ENCODE assay signal across 30 mouse cellular contexts in the genomic region with DNA sequence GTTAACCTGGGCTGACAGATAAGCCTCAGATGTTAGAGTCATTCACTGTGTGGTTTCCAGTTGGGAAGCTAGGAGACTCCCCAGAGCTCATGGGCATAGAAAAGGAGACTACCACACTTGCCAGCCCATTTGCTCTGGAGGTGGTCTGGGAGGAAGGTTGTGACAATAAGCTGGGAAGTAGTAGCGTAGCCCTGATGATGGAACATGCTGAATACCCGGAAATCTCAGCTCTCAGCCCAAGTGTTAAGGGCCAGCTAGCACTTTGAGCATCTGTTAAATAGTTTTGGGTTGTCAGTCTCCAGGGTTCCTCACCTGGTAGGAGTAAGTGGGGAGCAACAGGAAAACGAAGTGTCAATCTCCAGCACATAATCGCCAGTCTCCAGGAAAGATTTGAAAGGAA. TPM values are rescaled to one million over a fixed set of nuclear protein-coding genes. Genes with fewer than 3 reads are reported as not detected.
A peak's percentile ranks its signal among the peaks of the same experiment; 100 is the strongest.
DNase-seq lines count a peak whose midpoint lies in the region; ATAC-seq and TF ChIP-seq lines count a peak whose summit lies in the region.
"Had no signal": no experiment of that assay in that cellular context is flagged by ENCODE, and none has a peak within 500 bp of the region (broad histone marks: within the 10 kb centered on the region; RNA-seq: fewer than 3 reads in every experiment).

No protein-coding gene starts in this region.

- ATAC-seq in heart, embryonic 11.5 days (replicated peaks; ENCODE audit: insufficient number of reproducible peaks, low FRiP score, low TSS enrichment) = no peak
- ATAC-seq in kidney, embryonic 14.5 days (ENCODE audit: low FRiP score, low TSS enrichment) = no peak
- ATAC-seq: activated CD4-positive, CD25-positive, alpha-beta regulatory T cell, adult 4 months; CD4-positive, CD25-positive, alpha-beta regulatory T cell, adult 4 months; forebrain, embryonic 14.5 days; forebrain, embryonic 16.5 days; Patski had no signal

- H3K27me3 ChIP-seq in heart, embryonic 10.5 days (ENCODE audit: insufficient read depth, poor library complexity, severe bottlenecking) = no peaks in the 10 kb centered on the region
- no peaks in the 10 kb centered on the region for H3K27me3 ChIP-seq in heart, embryonic 11.5 days (ENCODE audit: control insufficient read depth, insufficient read depth, low read length)
- H3K27me3 ChIP-seq in kidney, adult 2 months (replicated peaks; ENCODE audit: control insufficient read depth, insufficient read depth, low read length) = no peaks in the 10 kb centered on the region
- H3K27me3 ChIP-seq in kidney, embryonic 14.5 days (ENCODE audit: control insufficient read depth, insufficient read depth, low read length) = no peaks in the 10 kb centered on the region
- H3K27me3 ChIP-seq: CH12.LX; embryonic facial prominence, embryonic 13.5 days; embryonic facial prominence, embryonic 15.5 days; forebrain, embryonic 12.5 days had no signal

- DNase-seq in heart, adult 11 months = peak; percentile 98
- no peak for DNase-seq in heart, embryonic 10.5 days (ENCODE audit: low spot score)
- peak; percentile 40 for DNase-seq in heart, adult 8-10 months (ENCODE audit: low spot score)
- DNase-seq in kidney, adult 2 months = no peak
- DNase-seq: adrenal gland, adult 8-10 months; adrenal gland, postnatal 14 days; adrenal gland, postnatal 36 days; B cell, adult 2 months; cerebellum, adult 11 months; cerebellum, adult 18-20 months; cerebellum, adult 8-10 months; cerebellum, adult 9-11 months; cerebellum, postnatal 14 days; cerebellum, postnatal 36 days; embryo, embryonic 11 days had no signal

- no peak for TF ChIP-seq POLR2A in kidney, adult 2 months (IDR thresholded peaks at IDR 0.05; ENCODE audit: low read depth, low read length)

- no peak overlapping the region for H3K4me2 ChIP-seq in heart, embryonic 11.5 days
- no peak overlapping the region for H3K4me2 ChIP-seq in kidney, embryonic 14.5 days (replicated peaks; ENCODE audit: low read depth, low read length)
- H3K4me2 ChIP-seq: embryonic facial prominence, embryonic 13.5 days; embryonic facial prominence, embryonic 15.5 days; forebrain, embryonic 12.5 days had no signal

- TF ChIP-seq CTCF in kidney, adult 2 months (conservative IDR thresholded peaks at IDR 0.05; ENCODE audit: insufficient read depth, insufficient read length, low read depth, low read length) = no peak

- WGBS in heart, embryonic 10.5 days = 36% methylated on average over 4 of the region's 4 CpGs
- 28% methylated on average over 4 of the region's 4 CpGs for WGBS in heart, embryonic 11.5 days (ENCODE audit: insufficient replicate concordance)
- 69% methylated on average over 4 of the region's 4 CpGs for WGBS in kidney, adult 2 months
- WGBS in kidney, embryonic 14.5 days = 50% methylated on average over 4 of the region's 4 CpGs

- H3K36me3 ChIP-seq in heart, embryonic 10.5 days = no peaks in the 10 kb centered on the region
- H3K36me3 ChIP-seq in heart, embryonic 11.5 days (ENCODE audit: control insufficient read depth, insufficient read depth, low read length) = no peaks in the 10 kb centered on the region
- no peaks in the 10 kb centered on the region for H3K36me3 ChIP-seq in kidney, adult 2 months (ENCODE audit: control insufficient read depth, insufficient read depth, low read length)
- no peaks in the 10 kb centered on the region for H3K36me3 ChIP-seq in kidney, embryonic 14.5 days (ENCODE audit: control insufficient read depth, insufficient read depth, low read length)
- H3K36me3 ChIP-seq: embryonic facial prominence, embryonic 13.5 days; embryonic facial prominence, embryonic 15.5 days; forebrain, embryonic 10.5 days; forebrain, embryonic 12.5 days; G1E had no signal

- no peak overlapping the region for H3K4me3 ChIP-seq in heart, embryonic 10.5 days
- H3K4me3 ChIP-seq in heart, embryonic 11.5 days (ENCODE audit: low read depth, low read length) = no peak overlapping the region
- H3K4me3 ChIP-seq in kidney, adult 2 months (ENCODE audit: insufficient read depth, low read depth, low read length) = no peak overlapping the region
- H3K4me3 ChIP-seq in kidney, embryonic 14.5 days (ENCODE audit: low read length) = no peak overlapping the region
- H3K4me3 ChIP-seq: embryonic facial prominence, embryonic 13.5 days; embryonic facial prominence, embryonic 15.5 days; erythroblast, embryonic 14.5 days; forebrain, embryonic 10.5 days; forebrain, embryonic 12.5 days had no signal

- no peak overlapping the region for H3K27ac ChIP-seq in heart, embryonic 10.5 days
- no peak overlapping the region for H3K27ac ChIP-seq in heart, embryonic 11.5 days (ENCODE audit: low read depth, low read length)
- peak overlapping the region; percentile 22; the same call in 1 of the 2 replicates for H3K27ac ChIP-seq in kidney, adult 2 months (ENCODE audit: insufficient read depth, low read depth, low read length)
- no peak overlapping the region for H3K27ac ChIP-seq in kidney, embryonic 14.5 days (ENCODE audit: low read depth, low read length)
- H3K27ac ChIP-seq: embryonic facial prominence, embryonic 13.5 days; embryonic facial prominence, embryonic 15.5 days; forebrain, embryonic 10.5 days; forebrain, embryonic 12.5 days had no signal

- H3K9me3 ChIP-seq in heart, embryonic 10.5 days = no peaks in the 10 kb centered on the region
- no peaks in the 10 kb centered on the region for H3K9me3 ChIP-seq in heart, embryonic 11.5 days (replicated peaks; ENCODE audit: control insufficient read depth, low read length)
- no peaks in the 10 kb centered on the region for H3K9me3 ChIP-seq in kidney, embryonic 14.5 days (ENCODE audit: control insufficient read depth, low read length)
- H3K9me3 ChIP-seq: embryonic facial prominence, embryonic 13.5 days; embryonic facial prominence, embryonic 15.5 days; forebrain, embryonic 10.5 days; forebrain, embryonic 12.5 days; G1E had no signal

- no peak overlapping the region for H3K9ac ChIP-seq in heart, embryonic 11.5 days (ENCODE audit: low read depth, low read length)
- H3K9ac ChIP-seq in kidney, embryonic 14.5 days (ENCODE audit: low read depth, low read length) = no peak overlapping the region
- H3K9ac ChIP-seq: embryonic facial prominence, embryonic 13.5 days; embryonic facial prominence, embryonic 15.5 days; forebrain, embryonic 12.5 days had no signal

- H3K4me1 ChIP-seq in heart, embryonic 10.5 days = no peaks in the 10 kb centered on the region
- no peaks in the 10 kb centered on the region for H3K4me1 ChIP-seq in heart, embryonic 11.5 days (ENCODE audit: control insufficient read depth, insufficient read depth, low read length)
- H3K4me1 ChIP-seq in kidney, adult 2 months (ENCODE audit: control insufficient read depth, insufficient read depth, low read length) = peaks cover 2% of the 10 kb centered on the region; the same call in 1 of the 2 replicates
- H3K4me1 ChIP-seq in kidney, embryonic 14.5 days (ENCODE audit: control insufficient read depth, insufficient read depth, low read length) = no peaks in the 10 kb centered on the region
- H3K4me1 ChIP-seq: embryonic facial prominence, embryonic 13.5 days; embryonic facial prominence, embryonic 15.5 days; forebrain, embryonic 10.5 days; forebrain, embryonic 12.5 days had no signal

RNA-seq across cellular contexts. Expression of gene Chst7, which starts 10.8 kb away (rescaled TPM):
- polyA plus RNA-seq in heart, embryonic 10.5 days (2016; fragmentation: Nextera tagmentation; extraction: Ambion mirVana) = 2.8 TPM in 2 replicates
- total RNA-seq in heart, adult 8-10 months (2022) = 1 to 10 TPM; 2.3 to 3.0 (median 2.8) TPM
- 2.0 and 2.6 TPM in 2 replicates for polyA plus RNA-seq in heart, embryonic 11.5 days (2014; fragmentation: Nextera tagmentation; extraction: Ambion mirVana)
- 4.1 and 6.0 TPM in 2 replicates for polyA plus RNA-seq in kidney, adult 2 months (2012; rRNA removed)
- 2.7 and 2.8 TPM in 2 replicates for polyA plus RNA-seq in kidney, embryonic 14.5 days (2014; fragmentation: Nextera tagmentation; extraction: Ambion mirVana)
- total RNA-seq: common myeloid progenitor, adult 5-6 weeks; G1E had no signal
- polyA plus RNA-seq: G1E had no signal

Comparison
In these comparisons a context has a peak if more than half of its experiments do, and no peak if none do; other contexts are left out.
1. DNase-seq: peak in heart, adult 11 months (single experiment) and heart, adult 8-10 months (single experiment); none in heart, embryonic 10.5 days (single experiment) and kidney, adult 2 months (single experiment).